Mouse (Mus musculus) myocyte (in vitro differentiated cells): ENCODE results near the gene 1700001C19Rik.

Source experiments
- E2F4 ChIP-seq: IDR thresholded peaks from one replicate; pipeline ENCODE4 v1.6.1; 2011; ENCODE audit warnings: mild to moderate bottlenecking, control low read depth, moderate library complexity; ENCODE audit not compliant: insufficient read depth
- MAX ChIP-seq: IDR thresholded peaks from one replicate; pipeline ENCODE4 v1.6.1; 2011; ENCODE audit warnings: low read depth, mild to moderate bottlenecking, control low read depth
- MYOD1 ChIP-seq, 3 experiments: IDR thresholded peaks; one replicate each; pipeline ENCODE4 v1.6.1; 2011; ENCODE audit warnings: control low read depth in 2 of 3, low read depth in 2 of 3, mild to moderate bottlenecking in 2 of 3, moderate library complexity in 1 of 3; ENCODE audit not compliant: insufficient read length in 2 of 3, control insufficient read depth in 1 of 3
- MYOG ChIP-seq, 3 experiments: IDR thresholded peaks; one replicate each; pipeline ENCODE4 v1.6.1; 2011; ENCODE audit warnings: control low read depth in 2 of 3, low read depth in 2 of 3, mild to moderate bottlenecking in 2 of 3; ENCODE audit not compliant: insufficient read length in 2 of 3, control insufficient read depth in 1 of 3, insufficient read depth in 1 of 3
- POLR2A ChIP-seq: IDR thresholded peaks from one replicate; pipeline ENCODE4 v1.6.1; 2011; ENCODE audit warnings: low read depth, mild to moderate bottlenecking, control low read depth, moderate library complexity; ENCODE audit not compliant: insufficient read length
- REST ChIP-seq: IDR thresholded peaks from one replicate; pipeline ENCODE4 v1.6.1; 2011; ENCODE audit warnings: mild to moderate bottlenecking, control low read depth, moderate library complexity; ENCODE audit not compliant: insufficient read depth, insufficient read length
- USF1 ChIP-seq: IDR thresholded peaks from one replicate; pipeline ENCODE4 v1.6.1; 2011; ENCODE audit warnings: low read depth, mild to moderate bottlenecking, control low read depth, moderate library complexity

DNA sequence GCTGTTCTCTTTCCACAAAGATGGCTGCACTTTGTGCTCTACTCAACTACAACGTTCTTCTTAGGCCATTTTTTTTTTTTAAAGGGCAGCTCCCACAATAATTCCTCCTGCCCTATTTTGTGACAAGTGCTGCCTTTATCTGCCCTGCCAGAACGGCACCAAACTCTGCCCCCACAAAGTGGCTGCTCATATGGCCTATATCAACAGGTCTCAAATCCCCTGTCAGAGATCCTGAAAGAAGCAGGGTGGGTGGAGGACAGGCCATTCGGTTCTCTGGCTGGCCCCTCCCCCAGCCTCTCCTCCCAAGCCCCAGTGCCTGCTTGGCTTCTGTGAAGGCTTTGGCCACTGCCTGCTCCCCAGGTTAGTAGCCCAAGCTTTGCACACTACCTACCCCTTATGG, 47.8 kb upstream of the 1700001C19Rik start:
- TF ChIP-seq POLR2A: no peak
- TF ChIP-seq MYOD1 (IDR thresholded peaks at IDR 0.05; ENCODE audit: control insufficient read depth in 1 of 3, insufficient read length in 2 of 3, low read depth in 2 of 3): no peak
- TF ChIP-seq MYOG (IDR thresholded peaks at IDR 0.05; ENCODE audit: control insufficient read depth in 1 of 3, insufficient read depth in 1 of 3, insufficient read length in 2 of 3, low read depth in 2 of 3): no peak
- TF ChIP-seq REST: no peak
- TF ChIP-seq MAX: no peak
- TF ChIP-seq USF1: no peak
- TF ChIP-seq E2F4: no peak
